Mouse (Mus musculus): ENCODE data around the gene Tef.

GRCm38 (mm10) chr15:81805624-81806023 lies 3.4 kb downstream of the Tef start:
- TF ChIP-seq CTCF (IDR thresholded peaks at IDR 0.05) (no peak), EP300 (IDR thresholded peaks at IDR 0.05; ENCODE audit: insufficient read depth, low read depth, low read length) (0 out of 2 replicates have a peak, but pooled peaks have one; percentile 26), POLR2A (IDR thresholded peaks at IDR 0.05; ENCODE audit: insufficient read depth, low read depth, low read length) (no peak; the same call in 1 of the 2 replicates)
